Mouse (Mus musculus) thymus, postnatal 4 days (tissue): Measurements from ENCODE around the gene Daxx.
"Not testable (repeated sequence)": the region's sequence is repeated elsewhere in the genome, so short reads cannot be mapped to it uniquely, and the experiment has no call there.

Source experiments
- DNase-seq: peaks from one replicate; pipeline ENCODE4 v3.0.0; 2021

Gene Daxx

GRCm38 (mm10) chr17:33903911-33904651 is 5.1 kb upstream of the Daxx start:
- not testable (repeated sequence) for DNase-seq

GRCm38 (mm10) chr17:33904835-33905234 is 4.4 kb upstream of the Daxx start, which contains the start of gene Platr17:
Gene Platr17 (plus strand): TSS chr17:33905135.
- not testable (repeated sequence) for DNase-seq

GRCm38 (mm10) chr17:33908331-33909076 is 710 bp upstream of the Daxx start:
- peak; percentile 65 for DNase-seq

GRCm38 (mm10) chr17:33909869-33910250 is 646 bp downstream of the Daxx start:
- peak; percentile 56 for DNase-seq

- DNase-seq: peak; percentile 32
Observed at GRCm38 (mm10) chr17:33910346-33911051, 1.3 kb downstream of the Daxx start.

- no peak for DNase-seq
Observed at GRCm38 (mm10) chr17:33911052-33911812, 2.0 kb downstream of the Daxx start.

GRCm38 (mm10) chr17:33911813-33912414 is 2.7 kb downstream of the Daxx start:
- peak; percentile 18 for DNase-seq

GRCm38 (mm10) chr17:33913264-33913663 is 4.0 kb downstream of the Daxx start:
- no peak for DNase-seq

GRCm38 (mm10) chr17:33913905-33914304 is 4.7 kb downstream of the Daxx start:
- DNase-seq: peak; percentile 7

- peak; percentile 33 for DNase-seq
Observed at GRCm38 (mm10) chr17:33914969-33915391, 5.8 kb downstream of the Daxx start.

GRCm38 (mm10) chr17:33915671-33916250 is 6.5 kb downstream of the Daxx start, which contains the start of the genes Tapbp and Zbtb22:
Gene Tapbp (plus strand): TSS chr17:33915899.
Gene Zbtb22 (plus strand): TSS chr17:33915904.
- peak; percentile 94 for DNase-seq

- DNase-seq: peak; percentile 91
Observed at GRCm38 (mm10) chr17:33916294-33916693, 7.1 kb downstream of the Daxx start.

- DNase-seq: peak; percentile 33
Observed at GRCm38 (mm10) chr17:33916847-33917655, 7.8 kb downstream of the Daxx start.

- DNase-seq: peak; percentile 23
Observed at GRCm38 (mm10) chr17:33917656-33918292, 8.6 kb downstream of the Daxx start.

- peak; percentile 51 for DNase-seq
Observed at GRCm38 (mm10) chr17:33918293-33919203, 9.3 kb downstream of the Daxx start.

GRCm38 (mm10) chr17:33919351-33920281 is 10.4 kb downstream of the Daxx start:
- DNase-seq: peak; percentile 79

GRCm38 (mm10) chr17:33920282-33921097 is 11.3 kb downstream of the Daxx start:
- peak; percentile 94 for DNase-seq
